In the genomic region with DNA sequence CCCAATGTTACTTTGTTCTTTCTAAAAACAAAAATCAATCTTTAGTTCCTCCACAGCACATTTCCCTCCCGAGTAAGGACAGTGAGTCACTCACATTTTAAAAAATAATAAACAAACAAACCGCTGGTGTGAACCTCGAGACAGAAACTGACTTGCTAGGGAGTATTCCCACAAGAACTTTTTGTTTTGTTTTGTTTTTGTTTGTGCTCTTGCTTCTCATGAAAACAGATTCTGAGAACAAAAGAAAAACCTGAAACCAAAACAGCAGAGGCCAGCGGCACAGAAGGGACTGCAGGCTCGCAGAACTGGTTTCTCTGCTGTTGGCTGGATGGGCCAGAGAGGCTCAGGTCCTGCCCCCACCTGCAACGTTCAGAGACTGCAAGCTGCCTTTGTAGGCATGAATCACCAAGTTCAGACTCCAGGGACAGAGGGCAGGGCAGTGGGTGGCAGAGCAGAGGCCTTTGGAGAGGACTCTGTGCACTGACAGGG, we compare ENCODE assay signal across 8 mouse cellular contexts.
DNase-seq lines count a peak whose midpoint lies in the region; ATAC-seq lines count a peak whose summit lies in the region.

No protein-coding gene starts in this region.

- H3K4me2 ChIP-seq in hindbrain, embryonic 14.5 days (replicated peaks), result no peak overlapping the region
- no peak overlapping the region for H3K4me2 ChIP-seq in limb, embryonic 15.5 days

- ATAC-seq in hindbrain, embryonic 14.5 days (ENCODE audit: low FRiP score), result no peak
- ATAC-seq in limb, embryonic 15.5 days (ENCODE audit: insufficient number of reproducible peaks, low FRiP score, low TSS enrichment, low read depth), result no peak; the same call in 1 of the 2 replicates

- H3K4me1 ChIP-seq in embryonic facial prominence, embryonic 10.5 days, result peaks cover 64% of the 10 kb centered on the region
- peaks cover 20% of the 10 kb centered on the region for H3K4me1 ChIP-seq in hindbrain, embryonic 14.5 days (replicated peaks; ENCODE audit: control insufficient read depth, insufficient read depth, low read length)
- peaks cover 31% of the 10 kb centered on the region for H3K4me1 ChIP-seq in limb, embryonic 15.5 days

- no peak overlapping the region for H3K4me3 ChIP-seq in embryonic facial prominence, embryonic 10.5 days
- no peak overlapping the region for H3K4me3 ChIP-seq in hindbrain, embryonic 14.5 days (replicated peaks; ENCODE audit: low read length)
- H3K4me3 ChIP-seq in limb, embryonic 15.5 days, result no peak overlapping the region

- H3K9me3 ChIP-seq in embryonic facial prominence, embryonic 10.5 days, result no peaks in the 10 kb centered on the region
- H3K9me3 ChIP-seq in hindbrain, embryonic 14.5 days (ENCODE audit: control insufficient read depth, low read length), result no peaks in the 10 kb centered on the region
- no peaks in the 10 kb centered on the region for H3K9me3 ChIP-seq in limb, embryonic 15.5 days

- H3K36me3 ChIP-seq in embryonic facial prominence, embryonic 10.5 days (replicated peaks), result peaks cover 53% of the 10 kb centered on the region
- H3K36me3 ChIP-seq in hindbrain, embryonic 14.5 days (replicated peaks; ENCODE audit: control insufficient read depth, insufficient read depth), result no peaks in the 10 kb centered on the region; the same call in 1 of the 2 replicates
- peaks cover 16% of the 10 kb centered on the region; the same call in 1 of the 2 replicates for H3K36me3 ChIP-seq in limb, embryonic 15.5 days

- peak overlapping the region; percentile 79 for H3K27ac ChIP-seq in embryonic facial prominence, embryonic 10.5 days (replicated peaks)
- peak overlapping the region; percentile 43 for H3K27ac ChIP-seq in hindbrain, embryonic 14.5 days
- H3K27ac ChIP-seq in limb, embryonic 15.5 days, result peak overlapping the region; percentile 81

- DNase-seq in adrenal gland, adult 18-20 months (ENCODE audit: low spot score in 2 of 2), result peak; percentile 30 to 42
- peak; percentile 61 for DNase-seq in embryonic facial prominence, embryonic 10.5 days (ENCODE audit: low spot score)
- no peak for DNase-seq in hindbrain, embryonic 14.5 days (ENCODE audit: low spot score)
- peak; percentile 36 for DNase-seq in ovary, postnatal 36 days (ENCODE audit: low spot score)
- no peak for DNase-seq in thymus, postnatal 0 days (ENCODE audit: low spot score)
- no peak for DNase-seq in spleen, postnatal 10 days (ENCODE audit: low spot score in 2 of 2)
- no peak for DNase-seq in cerebellum, postnatal 25 days

- H3K27me3 ChIP-seq in embryonic facial prominence, embryonic 10.5 days (replicated peaks; ENCODE audit: low read depth, poor library complexity, severe bottlenecking), result no peaks in the 10 kb centered on the region
- H3K27me3 ChIP-seq in hindbrain, embryonic 14.5 days (ENCODE audit: control insufficient read depth, insufficient read depth, low read length), result no peaks in the 10 kb centered on the region
- H3K27me3 ChIP-seq in limb, embryonic 15.5 days, result no peaks in the 10 kb centered on the region

- 16% methylated on average over 6 of the region's 6 CpGs for WGBS in embryonic facial prominence, embryonic 10.5 days
- 20% methylated on average over 6 of the region's 6 CpGs for WGBS in hindbrain, embryonic 14.5 days
- WGBS in limb, embryonic 15.5 days, result 30% methylated on average over 6 of the region's 6 CpGs

- H3K9ac ChIP-seq in hindbrain, embryonic 14.5 days, result no peak overlapping the region; the same call in 1 of the 2 replicates
- no peak overlapping the region for H3K9ac ChIP-seq in limb, embryonic 15.5 days

Comparison
In these comparisons a context has a peak if more than half of its experiments do, and no peak if none do; other contexts are left out.
1. DNase-seq: peak in adrenal gland, adult 18-20 months (2 of 2), embryonic facial prominence, embryonic 10.5 days (single experiment) and ovary, postnatal 36 days (single experiment); none in hindbrain, embryonic 14.5 days (single experiment), thymus, postnatal 0 days (single experiment), spleen, postnatal 10 days (0 of 2) and cerebellum, postnatal 25 days (0 of 2).
2. Peak in every context shown above with its lines, with median percentiles within 50 percentile points of each other: H3K27ac ChIP-seq.